Mouse (Mus musculus) cortical plate, adult 2 months (tissue): ENCODE data around the gene Pcdh9.

ENCODE experiments used
- CTCF ChIP-seq: fragments of 200-500 bp; IDR thresholded peaks from 2 replicates; pipeline ENCODE4 v1.5.1; 2011; ENCODE audit warnings: mild to moderate bottlenecking, control low read depth, low read length; ENCODE audit not compliant: insufficient read depth; ENCODE audit errors: extremely low read depth
- POLR2A ChIP-seq: fragments of 200-500 bp; IDR thresholded peaks from 2 replicates; pipeline ENCODE4 v1.6.1; 2011; ENCODE audit warnings: mild to moderate bottlenecking, low read length, control low read depth; ENCODE audit not compliant: insufficient read depth; ENCODE audit errors: extremely low read depth

GRCm38 (mm10) chr14:93545575-93545974 lies 344.9 kb downstream of the Pcdh9 start:
- TF ChIP-seq CTCF (no peak), POLR2A (no peak)
